Mouse (Mus musculus) erythroblast, embryonic 14.5 days (primary cell): ENCODE results near the gene Ddah2.

ENCODE experiments used
- GATA1 ChIP-seq: IDR thresholded peaks from 2 replicates; pipeline ENCODE4 v1.6.1; 2012; ENCODE audit warnings: low read length, inconsistent platforms, mixed read lengths
- TAL1 ChIP-seq: IDR thresholded peaks from 3 replicates; pipeline ENCODE4 v1.6.1; 2012; ENCODE audit warnings: low read length, inconsistent platforms, mixed read lengths

DNA sequence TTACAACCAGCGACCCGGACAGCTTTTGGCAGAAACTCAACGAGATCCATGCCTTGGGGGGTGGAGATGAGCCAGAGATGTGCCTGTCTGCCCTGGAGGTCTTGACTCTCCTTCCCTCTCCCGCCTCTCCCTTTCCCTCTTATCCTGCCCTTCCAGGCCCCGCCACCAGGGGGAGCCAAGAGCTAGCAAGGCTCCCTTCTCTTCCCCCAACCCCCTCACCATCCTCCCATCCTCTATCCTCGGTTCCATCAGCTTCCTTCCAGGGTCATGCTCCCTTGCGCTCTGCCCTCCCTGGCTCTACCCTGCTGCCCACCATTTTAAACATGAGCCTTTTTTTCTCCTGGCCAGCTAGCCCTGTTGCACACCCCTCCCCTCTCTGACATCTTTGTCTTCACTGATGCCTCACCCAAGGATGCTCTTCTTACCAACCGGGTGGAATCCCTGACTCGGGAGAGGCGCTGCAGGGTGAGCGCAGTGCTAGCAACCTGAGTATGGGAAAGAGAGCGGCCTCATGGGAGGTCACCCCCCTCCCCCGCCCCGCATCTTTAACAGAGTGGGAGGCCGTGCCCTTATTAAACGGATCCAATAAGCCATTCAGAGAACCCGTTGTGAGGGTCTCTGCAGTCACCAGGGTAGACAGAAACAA, 37.5 kb upstream of the Ddah2 start:
- no peak for TF ChIP-seq TAL1
- no peak for TF ChIP-seq GATA1
